Mouse (Mus musculus): ENCODE data around the gene Pnn.

DNA sequence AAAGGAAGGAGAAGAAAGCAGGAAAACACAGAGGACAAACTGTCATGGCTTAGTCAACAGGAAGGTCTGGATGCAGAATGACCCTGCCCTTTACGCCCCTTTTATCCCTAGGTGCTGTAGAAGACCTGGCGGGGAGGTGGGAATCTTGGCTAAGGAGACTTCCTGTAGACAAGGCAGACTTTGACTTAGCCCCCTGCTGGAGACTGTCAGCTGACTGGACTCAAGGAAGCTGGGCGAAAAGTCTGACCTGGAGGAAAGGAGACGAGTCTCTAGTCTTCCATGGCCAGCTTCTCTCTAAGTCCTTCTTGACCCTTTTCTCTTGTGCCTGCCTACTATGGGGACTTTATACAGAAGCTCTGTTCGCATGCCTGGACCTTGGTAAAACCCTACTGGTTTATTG lies 17.8 kb downstream of the Pnn start:
- TF ChIP-seq CTCF (IDR thresholded peaks at IDR 0.05; ENCODE audit: low read depth, low read length): no peak
- TF ChIP-seq EP300 (IDR thresholded peaks at IDR 0.05; ENCODE audit: insufficient read depth, low read depth, low read length): no peak
- TF ChIP-seq POLR2A (IDR thresholded peaks at IDR 0.05; ENCODE audit: insufficient read depth, low read length): no peak

Measured in ES-Bruce4 (cell line).